7 mouse cellular contexts compared by ENCODE assay signal in genomic region chr19:34879624-34880023, GRCm38 (mm10). TPM values are rescaled to one million over a fixed set of nuclear protein-coding genes. Genes with fewer than 3 reads are reported as not detected.
DNase-seq lines count a peak whose midpoint lies in the region; ATAC-seq and TF ChIP-seq lines count a peak whose summit lies in the region.

No protein-coding gene starts in this region.

- peak; percentile 4 to 11 for DNase-seq in B cell, adult 2 months
- DNase-seq in CH12.LX (ENCODE audit: extremely low read depth), result no peak
- DNase-seq in liver, embryonic 14.5 days (ENCODE audit: low read depth in 3 of 3, low spot score in 3 of 3), result no peak
- no peak for DNase-seq in cerebellum, adult 9-11 months
- DNase-seq in right cerebral cortex, postnatal 4 days, result no peak

- peak overlapping the region in 2 of 3 experiments; percentile 84 to 89 for H3K4me3 ChIP-seq in CH12.LX (replicated peaks in 1 of 3; ENCODE audit: low read depth in 2 of 3, low read length in 2 of 3, poor library complexity in 1 of 3)
- H3K4me3 ChIP-seq in heart, embryonic 12.5 days, result peak overlapping the region; percentile 98
- H3K4me3 ChIP-seq in liver, embryonic 14.5 days (ENCODE audit: insufficient read depth in 1 of 2, low read depth in 2 of 2, low read length in 2 of 2), result peak overlapping the region; percentile 42 to 79

- no peaks in the 10 kb centered on the region for H3K9me3 ChIP-seq in CH12.LX (replicated peaks; ENCODE audit: low read length)
- no peaks in the 10 kb centered on the region for H3K9me3 ChIP-seq in heart, embryonic 12.5 days (replicated peaks)
- H3K9me3 ChIP-seq in liver, embryonic 14.5 days (ENCODE audit: control insufficient read depth, low read length), result no peaks in the 10 kb centered on the region

- H3K27me3 ChIP-seq in CH12.LX (replicated peaks), result peaks cover 2% of the 10 kb centered on the region
- H3K27me3 ChIP-seq in heart, embryonic 12.5 days (replicated peaks), result no peaks in the 10 kb centered on the region
- no peaks in the 10 kb centered on the region for H3K27me3 ChIP-seq in liver, embryonic 14.5 days (ENCODE audit: control insufficient read depth, insufficient read depth, low read length)

- TF ChIP-seq POLR2A in CH12.LX (IDR thresholded peaks at IDR 0.05; ENCODE audit: low read depth, low read length), result no peak

- TF ChIP-seq RAD21 in CH12.LX (IDR thresholded peaks at IDR 0.05; ENCODE audit: low read depth, low read length), result no peak

- TF ChIP-seq CTCF in CH12.LX (conservative IDR thresholded peaks at IDR 0.05 in 1 of 2, IDR thresholded peaks at IDR 0.05 in 1 of 2; ENCODE audit: low read depth in 2 of 2, low read length in 2 of 2), result no peak
- TF ChIP-seq CTCF in liver, embryonic 14.5 days (IDR thresholded peaks at IDR 0.05; ENCODE audit: low read depth), result no peak

- no peak for ATAC-seq in heart, embryonic 12.5 days (ENCODE audit: insufficient number of reproducible peaks, low FRiP score)
- no peak for ATAC-seq in liver, embryonic 14.5 days (ENCODE audit: insufficient read depth)
- ATAC-seq in inflammation-experienced regulatory T-cells, adult 6 months, result no peak

- no peaks in the 10 kb centered on the region for H3K79me2 ChIP-seq in CH12.LX (replicated peaks; ENCODE audit: control insufficient read depth, extremely low read depth, insufficient read depth, poor library complexity, severe bottlenecking)

- peaks cover 0 to 34% of the 10 kb centered on the region in 2 experiments; a peak in 2 of 4 replicates for H3K4me1 ChIP-seq in CH12.LX (ENCODE audit: control insufficient read depth in 1 of 2, insufficient read depth in 2 of 2)
- peaks cover 18% of the 10 kb centered on the region for H3K4me1 ChIP-seq in heart, embryonic 12.5 days (replicated peaks)
- H3K4me1 ChIP-seq in liver, embryonic 14.5 days (replicated peaks; ENCODE audit: control insufficient read depth in 2 of 2, insufficient read depth in 2 of 2, low read length in 1 of 2), result peaks cover 9 to 18% of the 10 kb centered on the region in 2 experiments; a peak in 3 of 4 replicates

- H3K9ac ChIP-seq in CH12.LX (ENCODE audit: insufficient read depth, low read depth), result peak overlapping the region; percentile 60
- H3K9ac ChIP-seq in heart, embryonic 12.5 days, result peak overlapping the region; percentile 99
- H3K9ac ChIP-seq in liver, embryonic 14.5 days (replicated peaks), result peak overlapping the region; percentile 78

- dilution Hi-C loops in CH12.LX (cut with MboI; ENCODE audit: extremely low pct_ligation_motif_present, extremely low pct_unique_long_range_greater_than_20kb, low sequenced_read_pairs), result no loop called here

- 20% methylated on average over 6 of the region's 6 CpGs for WGBS in heart, embryonic 12.5 days
- 22% methylated on average over 6 of the region's 6 CpGs for WGBS in liver, embryonic 14.5 days (ENCODE audit: insufficient replicate concordance)

- H3K36me3 ChIP-seq in CH12.LX (replicated peaks in 1 of 2; ENCODE audit: control insufficient read depth in 1 of 2, insufficient read depth in 1 of 2, low read length in 1 of 2), result no peaks in the 10 kb centered on the region
- H3K36me3 ChIP-seq in heart, embryonic 12.5 days, result no peaks in the 10 kb centered on the region
- no peaks in the 10 kb centered on the region for H3K36me3 ChIP-seq in liver, embryonic 14.5 days (replicated peaks; ENCODE audit: control insufficient read depth, insufficient read depth, low read depth)

- H3K4me2 ChIP-seq in CH12.LX (ENCODE audit: insufficient read depth, low read depth, poor library complexity, severe bottlenecking), result peak overlapping the region; percentile 63
- peak overlapping the region; percentile 82 for H3K4me2 ChIP-seq in heart, embryonic 12.5 days
- H3K4me2 ChIP-seq in liver, embryonic 14.5 days (ENCODE audit: low read depth), result peak overlapping the region; percentile 89

- TF ChIP-seq EP300 in CH12.LX (IDR thresholded peaks at IDR 0.05; ENCODE audit: low read length), result no peak
- no peak for TF ChIP-seq EP300 in liver, embryonic 14.5 days (IDR thresholded peaks at IDR 0.05; ENCODE audit: low read depth)

- in situ Hi-C loops in CH12.LX (cut with MboI; ENCODE audit: low pct_ligation_motif_present, low pct_unique_long_range_greater_than_20kb, low sequenced_read_pairs), result no loop called here

- no peak overlapping the region for H3K27ac ChIP-seq in CH12.LX (ENCODE audit: insufficient read depth, low read depth)
- H3K27ac ChIP-seq in heart, embryonic 12.5 days (ENCODE audit: poor library complexity, severe bottlenecking), result peak overlapping the region; percentile 99
- H3K27ac ChIP-seq in liver, embryonic 14.5 days, result no peak overlapping the region

TF ChIP-seq in CH12.LX, 34 proteins besides CTCF, POLR2A, EP300 and RAD21:
- TF ChIP-seq MAFK (IDR thresholded peaks at IDR 0.05; ENCODE audit: insufficient replicate concordance, low read length) (no peak), ZKSCAN1 (IDR thresholded peaks at IDR 0.05; ENCODE audit: borderline replicate concordance, low read depth, low read length) (no peak), NELFE (IDR thresholded peaks at IDR 0.05; ENCODE audit: low read depth, low read length) (no peak), IRF4 (IDR thresholded peaks at IDR 0.05; ENCODE audit: low read depth, low read length) (no peak), ZNF384 (IDR thresholded peaks at IDR 0.05; ENCODE audit: low read depth, low read length) (no peak), RCOR1 (conservative IDR thresholded peaks at IDR 0.05; ENCODE audit: low read depth, low read length) (no peak), JUND (conservative IDR thresholded peaks at IDR 0.05; ENCODE audit: low read depth, low read length) (no peak), MAZ (IDR thresholded peaks at IDR 0.05; ENCODE audit: low read depth, low read length) (no peak), MEF2A (IDR thresholded peaks at IDR 0.05; ENCODE audit: borderline replicate concordance, low read depth, low read length) (no peak), MAX (IDR thresholded peaks at IDR 0.05; ENCODE audit: low read length) (no peak), USF2 (conservative IDR thresholded peaks at IDR 0.05; ENCODE audit: low read depth, low read length) (no peak), TBP (conservative IDR thresholded peaks at IDR 0.05; ENCODE audit: low read depth, low read length) (no peak), ZC3H11A (IDR thresholded peaks at IDR 0.05; ENCODE audit: low read depth, low read length) (no peak), ZMIZ1 (IDR thresholded peaks at IDR 0.05; ENCODE audit: low read depth, low read length) (no peak), USF1 (IDR thresholded peaks at IDR 0.05; ENCODE audit: low read depth, low read length) (no peak), JUN (IDR thresholded peaks at IDR 0.05; ENCODE audit: insufficient read depth, low read depth, low read length) (no peak), E2F4 (IDR thresholded peaks at IDR 0.05; ENCODE audit: insufficient replicate concordance, low read depth, low read length) (no peak), SIN3A (IDR thresholded peaks at IDR 0.05; ENCODE audit: low read length) (no peak)

RNA-seq across cellular contexts. Expression of gene Pank1, which starts 0.4 kb away (rescaled TPM):
- total RNA-seq in CH12.LX (2012; rRNA removed) (1.7 and 1.8 TPM in 2 replicates), CH12.LX (2014; rRNA removed) (3.2 and 3.3 TPM in 2 replicates)
- 2.9 and 3.2 TPM in 2 replicates for polyA plus RNA-seq in CH12.LX (2012; ENCODE audit: insufficient read length, low read depth)
- 13.9 and 14.0 TPM in 2 replicates for polyA plus RNA-seq in heart, embryonic 12.5 days (2016; fragmentation: Nextera tagmentation; extraction: Ambion mirVana)
- 1.7 and 2.5 TPM in 2 replicates for polyA plus RNA-seq in liver, embryonic 14.5 days (2012; rRNA removed)
- 6.7 and 7.1 TPM in 2 replicates for polyA plus RNA-seq in liver, embryonic 14.5 days (2014; fragmentation: Nextera tagmentation; extraction: Ambion mirVana)
- under 1 TPM; 0.35 to 0.83 (median 0.52) TPM for polyA plus RNA-seq in inflammation-experienced regulatory T-cells, adult 6 months (2017; shearing (Covaris generic))

RNA-seq across cellular contexts. Expression of gene Kif20b, which starts 42.5 kb away (rescaled TPM):
- total RNA-seq in CH12.LX (2012; rRNA removed) (32.4 and 40.1 TPM in 2 replicates), CH12.LX (2014; rRNA removed) (89.0 and 104 TPM in 2 replicates)
- polyA plus RNA-seq in CH12.LX (2012; ENCODE audit: insufficient read length, low read depth), result 46.3 and 59.5 TPM in 2 replicates
- polyA plus RNA-seq in heart, embryonic 12.5 days (2016; fragmentation: Nextera tagmentation; extraction: Ambion mirVana), result 40.5 and 43.4 TPM in 2 replicates
- polyA plus RNA-seq in liver, embryonic 14.5 days (2012; rRNA removed), result 8.4 and 20.4 TPM in 2 replicates
- 30.7 and 34.4 TPM in 2 replicates for polyA plus RNA-seq in liver, embryonic 14.5 days (2014; fragmentation: Nextera tagmentation; extraction: Ambion mirVana)
- polyA plus RNA-seq in inflammation-experienced regulatory T-cells, adult 6 months (2017; shearing (Covaris generic)), result 10 to 100 TPM; 17.8 to 64.7 (median 29.5) TPM

Comparison
In these comparisons a context has a peak if more than half of its experiments do, and no peak if none do; other contexts are left out.
1. DNase-seq: peak in B cell, adult 2 months (2 of 2); none in CH12.LX (single experiment), liver, embryonic 14.5 days (0 of 3), cerebellum, adult 9-11 months (single experiment) and right cerebral cortex, postnatal 4 days (single experiment).
2. Peak in every context shown above with its lines, with median percentiles within 50 percentile points of each other: H3K4me2 ChIP-seq, H3K4me3 ChIP-seq and H3K9ac ChIP-seq.